Mouse (Mus musculus): ENCODE measurements around the gene Rnf224. TPM values are rescaled to one million over a fixed set of nuclear protein-coding genes. Genes with fewer than 3 reads are reported as not detected.
A peak's percentile ranks its signal among the peaks of the same experiment; 100 is the strongest.

Gene Rnf224
- total and polyA plus RNA-seq, 3 experiments = 0.10 TPM; not detected in 2

GRCm38 (mm10) chr2:25203631-25204214 lies 32.9 kb downstream of the Rnf224 start:
- Histone ChIP-seq H3K27ac (ENCODE audit: control insufficient read depth, low read depth, low read length) (no peak overlapping the region), H3K9ac (ENCODE audit: control insufficient read depth, low read depth, low read length, poor library complexity, severe bottlenecking) (no peak overlapping the region), H3K27me3 (ENCODE audit: control insufficient read depth in 1 of 2, insufficient read depth in 2 of 2, low read length in 2 of 2) (no peaks in the 10 kb centered on the region), H3K4me1 (ENCODE audit: control insufficient read depth in 1 of 2, insufficient read depth in 2 of 2, low read length in 2 of 2) (peaks cover 5 to 11% of the 10 kb centered on the region in 2 experiments; a peak in 3 of 4 replicates), H3K9me3 (replicated peaks; ENCODE audit: insufficient read depth, low read length) (no peaks in the 10 kb centered on the region), H3K4me3 (ENCODE audit: control insufficient read depth in 1 of 2, insufficient read depth in 1 of 2, low read depth in 2 of 2, low read length in 2 of 2) (no peak overlapping the region), H3K36me3 (ENCODE audit: control insufficient read depth in 1 of 2, insufficient read depth in 2 of 2, low read length in 2 of 2) (peaks cover 7 to 9% of the 10 kb centered on the region in 2 experiments), H3K79me2 (ENCODE audit: control insufficient read depth, insufficient read depth, low read length, poor library complexity) (peaks cover 2% of the 10 kb centered on the region; the same call in 1 of the 2 replicates)
- DNase-seq (ENCODE audit: low read depth, low spot score) = peak; percentile 87
- peak; percentile 30 for TF ChIP-seq TAL1 (IDR thresholded peaks at IDR 0.05; ENCODE audit: low read length)
- TF ChIP-seq CHD1 (IDR thresholded peaks at IDR 0.05; ENCODE audit: low read depth, low read length) = no peak
- TF ChIP-seq USF1 (IDR thresholded peaks at IDR 0.05; ENCODE audit: low read depth, low read length) = peak; percentile 70
- 0 out of 2 replicates have a peak, but pooled peaks have one; percentile 28 for TF ChIP-seq TCF12 (IDR thresholded peaks at IDR 0.05; ENCODE audit: low read depth, low read length)
- no peak for TF ChIP-seq RCOR1 (IDR thresholded peaks at IDR 0.05; ENCODE audit: low read depth, low read length)
- no peak for TF ChIP-seq ZKSCAN1 (IDR thresholded peaks at IDR 0.05; ENCODE audit: low read depth, low read length)
- TF ChIP-seq MXI1 (IDR thresholded peaks at IDR 0.05; ENCODE audit: low read depth, low read length) = peak; percentile 50; the same call in 1 of the 2 replicates
- TF ChIP-seq MAX (IDR thresholded peaks at IDR 0.05; ENCODE audit: low read length) = peak; percentile 66
- peak; percentile 38; the same call in 1 of the 2 replicates for TF ChIP-seq SIN3A (IDR thresholded peaks at IDR 0.05; ENCODE audit: low read length)
- no peak for TF ChIP-seq UBTF (IDR thresholded peaks at IDR 0.05; ENCODE audit: borderline replicate concordance, insufficient read depth, low read depth, low read length)
- no peak for TF ChIP-seq NRF1 (IDR thresholded peaks at IDR 0.05; ENCODE audit: insufficient read depth, low read depth, low read length, poor library complexity, severe bottlenecking)
- peak; percentile 71 for TF ChIP-seq SMC3 (IDR thresholded peaks at IDR 0.05; ENCODE audit: low read depth, low read length)
- no peak for TF ChIP-seq CHD2 (IDR thresholded peaks at IDR 0.05; ENCODE audit: low read length)
- TF ChIP-seq RAD21 (IDR thresholded peaks at IDR 0.05; ENCODE audit: low read depth, low read length) = peak; percentile 25
- TF ChIP-seq MAFK (IDR thresholded peaks at IDR 0.05; ENCODE audit: borderline replicate concordance, low read depth, low read length) = no peak
- TF ChIP-seq EP300 (IDR thresholded peaks at IDR 0.05; ENCODE audit: low read depth in 1 of 2, low read length in 2 of 2) = peak; percentile 32 to 39
- TF ChIP-seq MYB (IDR thresholded peaks at IDR 0.05; ENCODE audit: low read depth, low read length) = no peak
- no peak for TF ChIP-seq ETS1 (IDR thresholded peaks at IDR 0.05; ENCODE audit: low read depth, low read length)
- TF ChIP-seq GATA1 (IDR thresholded peaks at IDR 0.05; ENCODE audit: low read depth, low read length) = no peak
- TF ChIP-seq MEF2A (IDR thresholded peaks at IDR 0.05; ENCODE audit: extremely low read depth, insufficient replicate concordance, low read depth, low read length, poor library complexity, severe bottlenecking) = no peak
- TF ChIP-seq TBP (IDR thresholded peaks at IDR 0.05; ENCODE audit: low read depth, low read length) = no peak
- TF ChIP-seq MYC (IDR thresholded peaks at IDR 0.05; ENCODE audit: low read depth, low read length) = peak; percentile 65; the same call in 1 of the 2 replicates
- no peak for TF ChIP-seq BHLHE40 (IDR thresholded peaks at IDR 0.05; ENCODE audit: borderline replicate concordance, low read depth, low read length)
- TF ChIP-seq USF2 (IDR thresholded peaks at IDR 0.05; ENCODE audit: borderline replicate concordance in 1 of 2, insufficient read depth in 1 of 2, low read depth in 1 of 2, low read length in 2 of 2) = no peak
- no peak for TF ChIP-seq POLR2AphosphoS2 (IDR thresholded peaks at IDR 0.05; ENCODE audit: low read length)
- TF ChIP-seq NELFE (IDR thresholded peaks at IDR 0.05; ENCODE audit: low read depth, low read length) = no peak
- no peak for TF ChIP-seq GABPA (IDR thresholded peaks at IDR 0.05; ENCODE audit: low read depth, low read length)
- peak; percentile 31 to 61 (median 35); a peak in 4 of 6 replicates for TF ChIP-seq CTCF (IDR thresholded peaks at IDR 0.05 in 2 of 3, conservative IDR thresholded peaks at IDR 0.05 in 1 of 3; ENCODE audit: control insufficient read depth in 1 of 3, insufficient read depth in 1 of 3, low read depth in 2 of 3, low read length in 3 of 3, poor library complexity in 1 of 3, severe bottlenecking in 1 of 3)
